Mouse (Mus musculus) stomach, postnatal 0 days (tissue): ENCODE measurements at regions not wholly inside any gene's neighbourhood (a gene's known extent, or its start where the extent isn't known, plus 50 kb on each side); places are given as distances from the start of the nearest gene placed in this dataset.

ENCODE experiments used
- CTCF ChIP-seq: IDR thresholded peaks from 2 replicates; pipeline ENCODE4 v1.5.1; 2016; ENCODE audit warnings: antibody characterized with exemption, low read depth, mild to moderate bottlenecking, moderate library complexity
- EP300 ChIP-seq: optimal IDR thresholded peaks from 2 replicates; pipeline ENCODE3; 2016; ENCODE audit warnings: antibody characterized with exemption

DNA sequence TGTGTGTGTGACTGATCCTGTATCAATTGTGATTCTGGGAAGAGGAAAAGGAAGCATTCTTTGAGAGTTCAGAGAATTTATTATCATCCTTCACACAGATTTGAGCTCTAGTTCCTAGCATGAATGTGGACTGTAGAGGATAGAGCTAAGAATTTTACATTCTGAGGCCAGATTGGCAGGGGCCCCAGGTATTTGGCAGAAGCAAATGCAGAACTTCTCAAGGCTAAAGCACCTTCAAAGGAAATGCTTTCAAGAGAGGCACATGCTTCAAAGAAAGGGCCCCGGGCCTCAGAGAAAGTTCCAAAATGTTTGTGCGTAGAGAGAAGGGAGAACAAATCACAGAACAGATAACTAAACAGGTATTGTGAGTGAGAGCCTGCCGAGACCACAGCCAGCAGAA lies 139.7 kb upstream of the Runx1 start:
- TF ChIP-seq CTCF: no peak
- TF ChIP-seq EP300: no peak
